Mouse (Mus musculus) hindbrain, postnatal 0 days (tissue): ENCODE measurements at regions not wholly inside any gene's neighbourhood (a gene's known extent, or its start where the extent isn't known, plus 50 kb on each side); places are given as distances from the start of the nearest gene placed in this dataset.

Source experiments
- ATAC-seq: fragments of 200-750 bp; cut with Nextera tagmentation; 2 replicates; pipeline ENCODE4 v1.8.0; 2017; ENCODE audit warnings: mild to moderate bottlenecking, moderate TSS enrichment, moderate library complexity
- DNase-seq: peaks from one replicate; pipeline ENCODE4 v3.0.0-alpha.2; 2015; ENCODE audit warnings: low spot score
- H3K27ac ChIP-seq: fragments of 300-500 bp; sonication (generic); 2 replicates; pipeline ENCODE4 v1.5.1; 2014; ENCODE audit warnings: mild to moderate bottlenecking
- H3K27me3 ChIP-seq: fragments of 300-500 bp; sonication (generic); 2 replicates; pipeline ENCODE4 v1.6.1; 2014; ENCODE audit warnings: low read length, mixed read lengths; ENCODE audit not compliant: insufficient read depth
- H3K36me3 ChIP-seq: fragments of 300-500 bp; sonication (generic); 2 replicates; pipeline ENCODE4 v1.6.1; 2014; ENCODE audit warnings: low read length, mixed read lengths; ENCODE audit not compliant: insufficient read depth
- H3K4me1 ChIP-seq: fragments of 300-500 bp; sonication (generic); 2 replicates; pipeline ENCODE4 v1.6.1; 2014; ENCODE audit warnings: antibody characterized with exemption, low read length, mixed read lengths; ENCODE audit not compliant: insufficient read depth
- H3K4me2 ChIP-seq: fragments of 300-500 bp; sonication (generic); 2 replicates; pipeline ENCODE4 v1.6.1; 2014; ENCODE audit warnings: low read depth, mild to moderate bottlenecking, low read length, moderate library complexity, mixed read lengths
- H3K4me3 ChIP-seq: fragments of 300-500 bp; sonication (generic); 2 replicates; pipeline ENCODE4 v1.5.1; 2014; ENCODE audit warnings: low read length
- H3K9ac ChIP-seq: fragments of 300-500 bp; sonication (generic); replicated peaks from 2 replicates; pipeline ENCODE4 v1.6.1; 2014; ENCODE audit warnings: mild to moderate bottlenecking, low read length, moderate library complexity, mixed read lengths
- H3K9me3 ChIP-seq: fragments of 300-500 bp; sonication (generic); 2 replicates; pipeline ENCODE4 v1.6.1; 2016; ENCODE audit warnings: low read length, mixed read lengths
- CTCF ChIP-seq: IDR thresholded peaks from 2 replicates; pipeline ENCODE4 v1.5.1; 2016; ENCODE audit warnings: antibody characterized with exemption, control low read depth, low read depth
- WGBS: fragments of 180-500 bp; shearing (Covaris S2); extraction: QIAGEN DNeasy Blood & Tissue Kit; methylation state at CpG from one replicate; pipeline ENCODE4 v1.1.7; 2014; 5-methylcytosine and 5-hydroxymethylcytosine counted together

GRCm38 (mm10) chr1:90358971-90359370, 155.2 kb downstream of the Ackr3 start:
- TF ChIP-seq CTCF: no peak
- ATAC-seq (no peak), DNase-seq (no peak)
- Histone ChIP-seq H3K9me3 (no peaks in the 10 kb centered on the region), H3K4me2 (no peak overlapping the region), H3K4me1 (no peaks in the 10 kb centered on the region), H3K9ac (no peak overlapping the region), H3K27me3 (no peaks in the 10 kb centered on the region), H3K27ac (no peak overlapping the region), H3K36me3 (no peaks in the 10 kb centered on the region), H3K4me3 (no peak overlapping the region)
- 70% methylated on average over 2 of the region's 2 CpGs for WGBS

GRCm38 (mm10) chr1:90360065-90360464, 156.3 kb downstream of the Ackr3 start:
- no peak overlapping the region for H3K27ac ChIP-seq
- no peaks in the 10 kb centered on the region for H3K36me3 ChIP-seq
- no peak for ATAC-seq
- H3K4me3 ChIP-seq: no peak overlapping the region
- no peak overlapping the region for H3K4me2 ChIP-seq
- no peak for DNase-seq
- no peaks in the 10 kb centered on the region for H3K4me1 ChIP-seq
- no peak for TF ChIP-seq CTCF
- no peak overlapping the region for H3K9ac ChIP-seq
- H3K27me3 ChIP-seq: no peaks in the 10 kb centered on the region
- no peaks in the 10 kb centered on the region for H3K9me3 ChIP-seq
- WGBS: 78% methylated on average over 3 of the region's 3 CpGs

GRCm38 (mm10) chr1:90364444-90364843, 160.7 kb downstream of the Ackr3 start:
- Histone ChIP-seq H3K27me3 (no peaks in the 10 kb centered on the region), H3K9ac (no peak overlapping the region), H3K4me1 (no peaks in the 10 kb centered on the region), H3K36me3 (no peaks in the 10 kb centered on the region), H3K9me3 (no peaks in the 10 kb centered on the region), H3K27ac (no peak overlapping the region), H3K4me3 (no peak overlapping the region), H3K4me2 (no peak overlapping the region)
- no peak for ATAC-seq
- TF ChIP-seq CTCF: no peak
- no peak for DNase-seq
- 74% methylated on average over 4 of the region's 4 CpGs for WGBS

- Histone ChIP-seq H3K9me3 (no peaks in the 10 kb centered on the region), H3K4me2 (no peak overlapping the region), H3K27me3 (no peaks in the 10 kb centered on the region), H3K4me1 (no peaks in the 10 kb centered on the region), H3K9ac (no peak overlapping the region), H3K36me3 (no peaks in the 10 kb centered on the region), H3K27ac (no peak overlapping the region), H3K4me3 (no peak overlapping the region)
- TF ChIP-seq CTCF: no peak
- no peak for DNase-seq
- WGBS: 85% methylated on average over 10 of the region's 10 CpGs
- ATAC-seq: no peak
These were observed 164.8 kb downstream of the Ackr3 start for GRCm38 (mm10) chr1:90368581-90368980.

GRCm38 (mm10) chr1:90369287-90369686, 165.5 kb downstream of the Ackr3 start:
- Histone ChIP-seq H3K4me2 (no peak overlapping the region), H3K27ac (no peak overlapping the region), H3K27me3 (no peaks in the 10 kb centered on the region), H3K36me3 (no peaks in the 10 kb centered on the region), H3K4me3 (no peak overlapping the region), H3K9ac (no peak overlapping the region), H3K9me3 (no peaks in the 10 kb centered on the region), H3K4me1 (no peaks in the 10 kb centered on the region)
- ATAC-seq: no peak
- 84% methylated on average over 2 of the region's 2 CpGs for WGBS
- no peak for TF ChIP-seq CTCF
- no peak for DNase-seq

GRCm38 (mm10) chr1:90370766-90371165, 167.0 kb downstream of the Ackr3 start:
- no peak for TF ChIP-seq CTCF
- Histone ChIP-seq H3K4me3 (no peak overlapping the region), H3K4me2 (no peak overlapping the region), H3K4me1 (no peaks in the 10 kb centered on the region), H3K9me3 (no peaks in the 10 kb centered on the region), H3K27ac (no peak overlapping the region), H3K27me3 (no peaks in the 10 kb centered on the region), H3K9ac (no peak overlapping the region), H3K36me3 (no peaks in the 10 kb centered on the region)
- ATAC-seq (no peak), DNase-seq (no peak)
- 75% methylated on average over 5 of the region's 5 CpGs for WGBS

- no peak for DNase-seq
- Histone ChIP-seq H3K9ac (no peak overlapping the region), H3K27ac (no peak overlapping the region), H3K4me1 (no peaks in the 10 kb centered on the region), H3K4me2 (no peak overlapping the region), H3K36me3 (no peaks in the 10 kb centered on the region), H3K9me3 (no peaks in the 10 kb centered on the region), H3K4me3 (no peak overlapping the region), H3K27me3 (no peaks in the 10 kb centered on the region)
- 60% methylated on average over 5 of the region's 5 CpGs for WGBS
- no peak for TF ChIP-seq CTCF
- ATAC-seq: no peak
These were observed 169.2 kb downstream of the Ackr3 start for GRCm38 (mm10) chr1:90373001-90373400.
